Mouse (Mus musculus) lung, embryonic 16.5 days (tissue): ENCODE measurements around the gene Dennd5a. TPM values are rescaled to one million over a fixed set of nuclear protein-coding genes. Genes with fewer than 3 reads are reported as not detected.
A peak's percentile ranks its signal among the peaks of the same experiment; 100 is the strongest.

ENCODE experiments used
- ATAC-seq: fragments of 200-750 bp; cut with Nextera tagmentation; 2 replicates; pipeline ENCODE4 v1.8.0; 2017; ENCODE audit warnings: low read depth, mild to moderate bottlenecking, moderate library complexity
- H3K27ac ChIP-seq: fragments of 300-500 bp; sonication (generic); 2 replicates; pipeline ENCODE4 v1.5.1; 2014; ENCODE audit warnings: mild to moderate bottlenecking, control low read depth, low read length
- H3K27me3 ChIP-seq: fragments of 300-500 bp; sonication (generic); 2 replicates; pipeline ENCODE4 v1.6.1; 2014; ENCODE audit warnings: low read depth, low read length, mixed read lengths; ENCODE audit not compliant: control insufficient read depth, insufficient read depth
- H3K36me3 ChIP-seq: fragments of 300-500 bp; sonication (generic); 2 replicates; pipeline ENCODE4 v1.6.1; 2014; ENCODE audit warnings: low read length; ENCODE audit not compliant: control insufficient read depth, insufficient read depth
- H3K4me1 ChIP-seq: fragments of 300-500 bp; sonication (generic); replicated peaks from 2 replicates; pipeline ENCODE4 v1.6.1; 2014; ENCODE audit warnings: low read length, mixed read lengths; ENCODE audit not compliant: control insufficient read depth, insufficient read depth
- H3K4me2 ChIP-seq: fragments of 300-500 bp; sonication (generic); 2 replicates; pipeline ENCODE4 v1.6.1; 2014; ENCODE audit warnings: low read depth, low read length, control low read depth
- H3K4me3 ChIP-seq: fragments of 300-500 bp; sonication (generic); 2 replicates; pipeline ENCODE4 v1.5.1; 2014; ENCODE audit warnings: mild to moderate bottlenecking, low read length, control low read depth
- H3K9ac ChIP-seq: fragments of 300-500 bp; sonication (generic); 2 replicates; pipeline ENCODE4 v1.6.1; 2014; ENCODE audit warnings: low read length, control low read depth
- H3K9me3 ChIP-seq: fragments of 300-500 bp; sonication (generic); 2 replicates; pipeline ENCODE4 v1.6.1; 2016; ENCODE audit warnings: low read length; ENCODE audit not compliant: control insufficient read depth
- WGBS: fragments of 180-500 bp; shearing (Covaris S2); extraction: QIAGEN DNeasy Blood & Tissue Kit; methylation state at CpG from one replicate; pipeline ENCODE4 v1.1.7; 2014; 5-methylcytosine and 5-hydroxymethylcytosine counted together
- polyA plus RNA-seq: library from polyadenylated mRNA; unstranded; fragments of >200 nt; fragmentation: Nextera tagmentation; extraction: Ambion mirVana; gene quantifications from 2 replicates; pipeline ENCODE4 v1.2.1, GENCODE M21; 2015

Gene Dennd5a
- polyA plus RNA-seq, 1 experiment from 2014 or later: 32.5 TPM

DNA sequence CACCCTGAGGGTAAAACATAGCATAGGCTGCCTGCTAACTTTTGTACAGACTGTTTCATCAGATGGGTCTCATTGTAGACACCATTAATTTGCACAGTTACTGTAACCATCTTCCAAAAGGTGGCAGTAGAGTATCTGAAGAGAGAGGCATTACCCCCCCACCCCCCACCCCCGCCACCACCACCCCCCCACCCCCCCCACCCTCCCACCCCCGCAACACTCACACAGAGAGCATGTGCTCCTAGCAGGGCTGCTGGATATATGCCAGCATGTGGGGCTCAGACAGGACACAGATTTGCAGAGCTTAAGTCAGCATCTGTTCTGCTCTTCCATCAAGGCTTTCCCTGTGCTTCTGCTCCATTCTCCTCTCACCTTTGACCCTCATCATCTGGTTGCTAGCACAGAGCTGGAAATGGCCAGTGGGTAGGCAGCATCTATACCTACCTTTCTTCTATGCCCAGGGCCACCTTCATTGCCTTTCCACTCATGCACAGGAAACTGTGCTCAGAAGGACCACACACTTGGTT is 8.7 kb upstream of the Dennd5a start:
- 0% methylated on average over 2 of the region's 2 CpGs for WGBS
- no peak overlapping the region for H3K9ac ChIP-seq
- peak; percentile 82 for ATAC-seq

DNA sequence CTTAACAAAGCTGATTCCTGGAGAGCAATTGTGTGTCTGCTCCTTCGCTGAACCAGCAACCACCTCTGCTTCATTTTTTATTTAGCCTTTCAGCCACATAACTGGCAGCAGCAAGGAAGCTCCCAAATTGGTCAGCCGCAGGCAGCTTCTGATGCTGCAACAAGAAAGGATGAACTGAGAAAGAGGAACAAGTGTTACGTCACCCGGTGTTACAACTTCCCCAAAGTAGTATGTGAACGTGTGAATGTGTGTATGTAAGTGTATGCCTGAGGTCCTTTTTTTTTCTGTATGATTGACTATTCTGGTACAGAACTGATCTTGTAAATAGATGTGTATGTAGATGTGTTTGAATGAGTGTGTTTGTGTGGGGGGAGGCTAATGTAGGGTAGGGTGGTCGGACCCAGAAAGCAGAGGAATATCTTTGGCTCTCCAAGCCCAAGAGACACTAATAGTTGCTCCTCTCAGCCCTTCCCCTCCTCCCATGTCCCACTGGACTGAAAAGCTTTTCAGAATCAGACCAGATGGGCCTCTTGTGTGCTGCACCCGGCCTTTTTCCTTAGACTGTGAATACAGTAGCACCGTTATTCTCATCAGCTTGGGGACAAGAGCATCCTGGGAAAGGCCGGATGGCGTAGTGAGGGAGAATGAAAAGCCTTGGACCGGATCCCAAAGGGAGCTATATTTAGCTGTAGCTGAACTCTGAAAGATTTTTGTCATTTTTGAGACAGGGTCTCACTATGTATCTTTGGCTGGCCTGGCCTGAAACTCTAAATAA is 7.7 kb upstream of the Dennd5a start:
- no peak overlapping the region for H3K9ac ChIP-seq
- peak overlapping the region; percentile 55; the same call in 1 of the 2 replicates for H3K27ac ChIP-seq
- H3K4me1 ChIP-seq: peaks cover 13% of the 10 kb centered on the region
- ATAC-seq: peak; percentile 46
- no peak overlapping the region for H3K4me2 ChIP-seq
- 63% methylated on average over 11 of the region's 11 CpGs for WGBS
- H3K4me3 ChIP-seq: no peak overlapping the region
- no peaks in the 10 kb centered on the region for H3K27me3 ChIP-seq
- H3K36me3 ChIP-seq: no peaks in the 10 kb centered on the region; the same call in 1 of the 2 replicates
- 0 out of 2 replicates have a peak, but pooled peaks cover 2% of the 10 kb centered on the region for H3K9me3 ChIP-seq

More for the DNA sequence above, 8.7 kb upstream of the Dennd5a start:
- Histone ChIP-seq H3K4me3 (no peak overlapping the region), H3K27ac (peak overlapping the region; percentile 55; the same call in 1 of the 2 replicates), H3K4me2 (no peak overlapping the region), H3K9me3 (no peaks in the 10 kb centered on the region), H3K27me3 (no peaks in the 10 kb centered on the region), H3K36me3 (no peaks in the 10 kb centered on the region; the same call in 1 of the 2 replicates), H3K4me1 (peaks cover 13% of the 10 kb centered on the region)

DNA sequence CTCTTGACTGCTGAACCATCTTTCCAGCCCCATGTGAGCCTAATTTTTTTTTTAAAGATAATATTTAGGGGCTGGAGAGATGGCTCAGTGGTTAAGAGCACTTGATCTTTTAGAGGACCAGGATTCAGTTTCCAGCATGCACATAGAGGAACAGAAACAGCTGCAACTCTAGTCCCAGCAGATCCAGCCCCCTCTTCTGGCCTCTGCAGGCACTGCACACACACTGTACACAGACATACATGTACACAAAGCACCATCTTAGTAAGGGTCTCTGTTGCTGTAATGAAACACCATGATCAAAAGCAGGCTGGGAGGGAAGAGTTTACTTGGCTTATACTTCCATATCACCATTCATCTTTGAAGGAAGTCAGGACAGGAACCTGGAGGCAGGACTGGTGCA is 5.4 kb upstream of the Dennd5a start:
- ATAC-seq: no peak
- no peak overlapping the region for H3K4me2 ChIP-seq
- no peaks in the 10 kb centered on the region for H3K36me3 ChIP-seq
- no peak overlapping the region for H3K9ac ChIP-seq
- H3K9me3 ChIP-seq: 0 out of 2 replicates have a peak, but pooled peaks cover 2% of the 10 kb centered on the region
- no peak overlapping the region for H3K4me3 ChIP-seq
- peaks cover 13% of the 10 kb centered on the region for H3K4me1 ChIP-seq
- no peak overlapping the region for H3K27ac ChIP-seq
- H3K27me3 ChIP-seq: no peaks in the 10 kb centered on the region

DNA sequence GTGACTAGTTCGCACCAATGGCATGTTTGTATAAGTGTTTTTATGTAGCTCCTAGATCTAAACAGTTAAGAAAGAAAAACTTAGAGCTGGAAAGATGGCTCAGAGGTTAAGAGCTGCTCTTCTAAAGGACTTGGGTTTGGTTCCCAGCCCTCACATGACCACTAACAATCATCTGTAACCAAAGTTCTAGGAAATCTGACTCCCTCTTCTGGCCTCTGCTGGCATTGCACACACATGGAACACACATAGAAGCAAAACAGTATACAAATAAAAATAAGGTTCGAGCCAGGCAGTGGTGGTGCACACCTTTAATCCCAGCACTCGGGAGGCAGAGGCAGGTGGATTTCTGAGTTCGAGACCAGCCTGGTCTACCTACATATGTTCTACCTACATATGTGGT is 3.4 kb upstream of the Dennd5a start:
- Histone ChIP-seq H3K9me3 (0 out of 2 replicates have a peak, but pooled peaks cover 2% of the 10 kb centered on the region), H3K27me3 (no peaks in the 10 kb centered on the region), H3K9ac (no peak overlapping the region), H3K36me3 (no peaks in the 10 kb centered on the region), H3K4me3 (no peak overlapping the region), H3K27ac (no peak overlapping the region), H3K4me2 (no peak overlapping the region), H3K4me1 (peaks cover 9% of the 10 kb centered on the region)
- WGBS: 90% methylated on average over 4 of the region's 4 CpGs
- ATAC-seq: no peak

DNA sequence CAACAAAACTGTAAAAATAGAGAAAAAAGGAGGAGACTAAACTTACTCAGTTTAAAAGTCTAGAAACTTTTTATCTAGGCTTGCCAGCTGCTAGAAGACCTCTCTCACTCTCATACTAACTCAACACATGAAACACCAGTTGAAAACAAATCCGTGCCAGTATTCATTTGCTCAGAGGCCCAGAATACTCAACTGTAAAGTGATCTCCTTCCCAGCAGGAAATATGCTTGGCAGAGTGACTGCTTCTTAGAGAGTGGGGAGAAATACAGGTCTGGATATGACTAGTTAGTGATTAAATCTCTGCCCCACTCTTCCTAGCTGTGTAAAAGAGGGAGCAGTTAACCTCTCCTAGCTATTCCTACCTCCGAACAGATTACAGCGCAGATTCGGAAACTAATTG is 2.3 kb upstream of the Dennd5a start:
- no peak overlapping the region for H3K9ac ChIP-seq
- 67% methylated on average over 4 of the region's 4 CpGs for WGBS
- no peak overlapping the region for H3K4me2 ChIP-seq
- no peak overlapping the region for H3K4me3 ChIP-seq
- no peak for ATAC-seq
- H3K4me1 ChIP-seq: peaks cover 10% of the 10 kb centered on the region
- H3K9me3 ChIP-seq: 0 out of 2 replicates have a peak, but pooled peaks cover 2% of the 10 kb centered on the region
- no peaks in the 10 kb centered on the region for H3K27me3 ChIP-seq
- no peak overlapping the region for H3K27ac ChIP-seq
- no peaks in the 10 kb centered on the region for H3K36me3 ChIP-seq

DNA sequence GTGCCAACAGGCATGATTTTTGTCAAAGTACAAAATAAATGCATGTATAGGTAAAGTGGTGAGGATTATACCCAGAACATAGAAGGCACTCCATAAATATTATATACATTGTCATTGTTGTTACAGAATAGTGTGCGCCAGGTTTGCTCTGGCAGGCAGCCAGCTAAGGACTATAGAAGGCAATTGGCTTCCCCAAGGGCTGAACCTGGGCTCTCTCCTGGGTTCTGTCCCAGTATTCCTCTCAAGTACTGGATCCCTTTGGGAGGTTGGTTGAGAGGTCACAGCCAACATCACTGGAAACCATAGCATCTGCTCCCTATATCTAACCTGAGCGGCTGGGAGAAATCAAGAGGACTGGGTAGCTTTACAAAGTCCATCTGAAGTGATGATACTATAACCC is 1.3 kb upstream of the Dennd5a start:
- Histone ChIP-seq H3K4me2 (no peak overlapping the region), H3K9me3 (0 out of 2 replicates have a peak, but pooled peaks cover 2% of the 10 kb centered on the region), H3K27ac (no peak overlapping the region), H3K9ac (no peak overlapping the region), H3K36me3 (no peaks in the 10 kb centered on the region), H3K27me3 (no peaks in the 10 kb centered on the region), H3K4me1 (peaks cover 12% of the 10 kb centered on the region), H3K4me3 (no peak overlapping the region)
- 57% methylated on average over 2 of the region's 2 CpGs for WGBS
- ATAC-seq: no peak

DNA sequence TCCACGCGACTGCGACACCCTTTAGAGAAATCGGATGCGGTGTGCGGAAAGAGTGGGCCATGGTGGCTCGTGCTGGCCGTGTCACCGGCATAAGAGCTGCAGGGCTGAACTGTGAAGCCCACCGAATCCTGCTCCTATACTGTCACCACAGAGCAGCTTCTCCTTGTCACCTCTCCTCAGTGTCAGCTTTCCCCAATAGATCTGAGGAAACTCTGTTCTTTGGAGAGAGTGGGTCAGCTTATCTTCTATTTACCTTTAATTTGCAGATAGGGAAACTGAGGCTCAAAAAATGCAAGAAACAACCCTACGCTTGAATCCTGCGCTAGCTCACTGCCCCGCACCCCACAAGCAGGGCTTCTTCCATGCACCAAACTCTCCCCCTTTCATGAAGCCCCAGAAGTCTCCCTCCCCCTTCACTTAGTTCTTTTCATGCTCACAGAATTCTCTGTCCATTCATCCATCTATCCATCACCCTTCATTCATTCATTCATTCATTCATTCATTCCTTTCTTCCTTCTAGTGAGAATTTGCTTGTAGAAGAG is 414 bp upstream of the Dennd5a start:
- Histone ChIP-seq H3K9me3 (0 out of 2 replicates have a peak, but pooled peaks cover 2% of the 10 kb centered on the region), H3K4me3 (peak overlapping the region; percentile 84), H3K4me2 (peak overlapping the region; percentile 79), H3K36me3 (no peaks in the 10 kb centered on the region), H3K27ac (peak overlapping the region; percentile 89), H3K4me1 (peaks cover 16% of the 10 kb centered on the region), H3K27me3 (no peaks in the 10 kb centered on the region), H3K9ac (peak overlapping the region; percentile 94)
- 8% methylated on average over 13 of the region's 13 CpGs for WGBS
- ATAC-seq: no peak

DNA sequence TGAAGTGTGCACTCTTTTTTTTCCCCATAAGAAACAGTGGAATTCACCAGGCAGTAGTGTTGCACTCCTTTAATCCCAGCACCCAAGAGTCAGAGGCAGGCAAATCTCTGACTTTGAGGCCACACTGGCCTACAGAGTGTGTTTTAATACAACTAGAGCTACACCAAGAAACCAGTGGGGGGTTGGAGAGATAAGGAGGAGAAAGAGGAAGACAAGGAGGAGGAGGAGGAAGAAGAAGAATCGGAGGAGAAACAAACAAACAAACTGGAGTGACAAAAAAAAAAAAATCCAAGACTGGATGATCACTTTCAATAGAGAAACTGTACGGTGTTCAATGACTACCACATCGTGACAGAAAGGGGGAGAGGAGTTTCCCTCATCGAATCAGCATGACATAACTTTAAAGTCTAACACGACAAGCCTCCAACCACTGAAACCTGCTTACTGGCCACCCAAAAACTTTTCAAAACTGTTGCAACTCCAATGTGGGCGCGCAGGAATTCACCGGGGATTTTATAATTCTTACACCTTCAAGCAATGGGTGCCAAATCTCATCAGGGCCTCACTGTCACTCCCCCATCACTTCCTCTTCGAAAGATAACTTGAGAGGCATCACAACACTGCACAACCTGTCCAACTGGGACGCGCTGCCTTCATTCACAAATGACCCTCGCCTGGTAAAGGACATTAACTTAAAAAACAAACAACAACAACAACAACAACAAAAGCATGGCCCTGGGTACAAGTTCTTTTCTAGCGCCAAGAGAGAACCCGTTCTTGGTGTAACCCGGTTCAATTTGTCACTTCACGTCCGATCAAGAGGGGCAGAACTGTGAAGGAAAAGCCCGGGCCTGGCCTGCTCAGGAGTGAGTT is 1.2 kb downstream of the Dennd5a start:
- H3K9ac ChIP-seq: peak overlapping the region; percentile 94
- no peak; the same call in 1 of the 2 replicates for ATAC-seq
- WGBS: 4% methylated on average over 18 of the region's 18 CpGs

More for the DNA sequence above, 1.2 kb downstream of the Dennd5a start:
- Histone ChIP-seq H3K27me3 (no peaks in the 10 kb centered on the region), H3K9me3 (0 out of 2 replicates have a peak, but pooled peaks cover 2% of the 10 kb centered on the region), H3K4me2 (peak overlapping the region; percentile 79), H3K4me3 (peak overlapping the region; percentile 84), H3K4me1 (peaks cover 29% of the 10 kb centered on the region), H3K36me3 (no peaks in the 10 kb centered on the region), H3K27ac (peak overlapping the region; percentile 89)
